Mouse (Mus musculus) c-Kit-negative CD71-positive TER-119-positive erythroid progenitor cells, embryonic 14.5 days (primary cell): ENCODE data around the gene Usp7.

Experiments used
- DNase-seq: peaks from one replicate; pipeline ENCODE4 v3.0.0-alpha.2; 2013; ENCODE audit warnings: low read depth, low spot score

Gene Usp7

GRCm38 (mm10) chr16:8674165-8674564 is 117.9 kb downstream of the Usp7 start:
- peak; percentile 71 for DNase-seq

GRCm38 (mm10) chr16:8673343-8673742 is 118.8 kb downstream of the Usp7 start:
- no peak for DNase-seq

- DNase-seq, result no peak
Observed at GRCm38 (mm10) chr16:8672811-8673210, 119.3 kb downstream of the Usp7 start.

GRCm38 (mm10) chr16:8672350-8672687 is 119.8 kb downstream of the Usp7 start:
- no peak for DNase-seq

GRCm38 (mm10) chr16:8671551-8672349 is 120.4 kb downstream of the Usp7 start, which contains the start of gene Carhsp1:
TSS of gene Carhsp1 (minus strand) at chr16:8672155.
- peak; percentile 93 for DNase-seq

GRCm38 (mm10) chr16:8670041-8671035 is 121.8 kb downstream of the Usp7 start:
- no peak for DNase-seq

- no peak for DNase-seq
Observed at GRCm38 (mm10) chr16:8669432-8669831, 122.7 kb downstream of the Usp7 start.

GRCm38 (mm10) chr16:8668386-8668785 is 123.7 kb downstream of the Usp7 start:
- DNase-seq, result no peak

GRCm38 (mm10) chr16:8667814-8668213 is 124.3 kb downstream of the Usp7 start:
- no peak for DNase-seq

- no peak for DNase-seq
Observed at GRCm38 (mm10) chr16:8667261-8667660, 124.8 kb downstream of the Usp7 start.

GRCm38 (mm10) chr16:8666452-8666851 is 125.7 kb downstream of the Usp7 start:
- DNase-seq, result no peak

- DNase-seq, result no peak
Observed at GRCm38 (mm10) chr16:8665367-8665766, 126.7 kb downstream of the Usp7 start.

- DNase-seq, result no peak
Observed at GRCm38 (mm10) chr16:8663606-8664539, 128.2 kb downstream of the Usp7 start.

GRCm38 (mm10) chr16:8663022-8663421 is 129.1 kb downstream of the Usp7 start:
- no peak for DNase-seq

GRCm38 (mm10) chr16:8658764-8659163 is 133.3 kb downstream of the Usp7 start:
- no peak for DNase-seq

- DNase-seq, result no peak
Observed at GRCm38 (mm10) chr16:8658349-8658748, 133.8 kb downstream of the Usp7 start.

- DNase-seq, result no peak
Observed at GRCm38 (mm10) chr16:8656256-8656655, 135.9 kb downstream of the Usp7 start.

- DNase-seq, result no peak
Observed at GRCm38 (mm10) chr16:8655599-8655998, 136.5 kb downstream of the Usp7 start.

GRCm38 (mm10) chr16:8655108-8655507 is 137.0 kb downstream of the Usp7 start:
- DNase-seq, result no peak

GRCm38 (mm10) chr16:8650007-8650406 is 142.1 kb downstream of the Usp7 start:
- DNase-seq, result no peak

- no peak for DNase-seq
Observed at GRCm38 (mm10) chr16:8645546-8645945, 146.6 kb downstream of the Usp7 start.
